In genomic region chr10:40962008-40962407, GRCm38 (mm10) we compare ENCODE assay signal across 14 mouse cellular contexts.
"Had no signal": no experiment of that assay in that cellular context is flagged by ENCODE, and none has a peak within 500 bp of the region (broad histone marks: within the 10 kb centered on the region; RNA-seq: fewer than 3 reads in every experiment).

No protein-coding gene starts in this region.

- H3K27ac ChIP-seq: liver, embryonic 12.5 days; liver, embryonic 14.5 days; midbrain, embryonic 10.5 days; midbrain, embryonic 13.5 days; neural tube, embryonic 12.5 days; stomach, embryonic 15.5 days; stomach, postnatal 0 days had no signal

- DNase-seq: lung, adult 18-20 months; lung, postnatal 4 days; right cerebral cortex, postnatal 14 days; thymus, adult 2 months; thymus, postnatal 25 days; thymus, postnatal 4 days had no signal

- H3K4me2 ChIP-seq: liver, embryonic 12.5 days; lung, embryonic 14.5 days; midbrain, embryonic 13.5 days; neural tube, embryonic 12.5 days; stomach, embryonic 15.5 days had no signal

- ATAC-seq: liver, embryonic 12.5 days; midbrain, embryonic 13.5 days had no signal

- H3K9me3 ChIP-seq: liver, embryonic 12.5 days; midbrain, embryonic 10.5 days; midbrain, embryonic 13.5 days; neural tube, embryonic 12.5 days; stomach, embryonic 15.5 days had no signal

- H3K27me3 ChIP-seq: liver, embryonic 12.5 days; midbrain, embryonic 13.5 days; neural tube, embryonic 12.5 days; stomach, embryonic 15.5 days had no signal

- H3K4me1 ChIP-seq: liver, embryonic 12.5 days; neural tube, embryonic 12.5 days; stomach, embryonic 15.5 days had no signal

- H3K9ac ChIP-seq: liver, embryonic 12.5 days; liver, embryonic 14.5 days; lung, embryonic 14.5 days; midbrain, embryonic 13.5 days; neural tube, embryonic 12.5 days; stomach, embryonic 15.5 days had no signal

- H3K36me3 ChIP-seq: liver, embryonic 12.5 days; stomach, embryonic 15.5 days had no signal

- H3K4me3 ChIP-seq: liver, embryonic 12.5 days; midbrain, embryonic 10.5 days; midbrain, embryonic 13.5 days; neural tube, embryonic 12.5 days; stomach, embryonic 15.5 days had no signal
